Mouse (Mus musculus) limb, embryonic 11.5 days (tissue): ENCODE results near the gene Fbrsl1. TPM values are rescaled to one million over a fixed set of nuclear protein-coding genes. Genes with fewer than 3 reads are reported as not detected.

Experiments
- ATAC-seq: fragments of 200-750 bp; cut with Nextera tagmentation; 2 replicates; pipeline ENCODE4 v1.8.0; 2017; ENCODE audit warnings: low read depth; ENCODE audit not compliant: insufficient number of reproducible peaks, low FRiP score, low TSS enrichment
- DNase-seq: peaks from one replicate; pipeline ENCODE4 v3.0.0-alpha.2; 2015; ENCODE audit warnings: low spot score
- H3K27ac ChIP-seq: fragments of 300-500 bp; sonication (generic); replicated peaks from 2 replicates; pipeline ENCODE4 v1.5.1; 2014; ENCODE audit warnings: low read depth, mild to moderate bottlenecking, low read length
- H3K27me3 ChIP-seq: fragments of 300-500 bp; sonication (generic); 2 replicates; pipeline ENCODE4 v1.6.1; 2014; ENCODE audit warnings: mild to moderate bottlenecking, low read length, mixed read lengths; ENCODE audit not compliant: control insufficient read depth, insufficient read depth
- H3K36me3 ChIP-seq: fragments of 300-500 bp; sonication (generic); 2 replicates; pipeline ENCODE4 v1.6.1; 2014; ENCODE audit warnings: mild to moderate bottlenecking, low read length, moderate library complexity, mixed read lengths; ENCODE audit not compliant: control insufficient read depth, insufficient read depth
- H3K4me1 ChIP-seq: fragments of 300-500 bp; sonication (generic); 2 replicates; pipeline ENCODE4 v1.6.1; 2014; ENCODE audit warnings: low read length, mixed read lengths; ENCODE audit not compliant: control insufficient read depth, insufficient read depth
- H3K4me2 ChIP-seq: fragments of 300-500 bp; sonication (generic); 2 replicates; pipeline ENCODE4 v1.6.1; 2014; ENCODE audit warnings: low read depth, mild to moderate bottlenecking, moderate library complexity; ENCODE audit not compliant: severe bottlenecking
- H3K4me3 ChIP-seq: fragments of 300-500 bp; sonication (generic); 2 replicates; pipeline ENCODE4 v1.5.1; 2014; ENCODE audit warnings: low read depth, low read length
- H3K9ac ChIP-seq: fragments of 300-500 bp; sonication (generic); 2 replicates; pipeline ENCODE4 v1.6.1; 2014; ENCODE audit warnings: mild to moderate bottlenecking, low read length
- H3K9me3 ChIP-seq: fragments of 300-500 bp; sonication (generic); 2 replicates; pipeline ENCODE4 v1.6.1; 2016; ENCODE audit warnings: low read length; ENCODE audit not compliant: control insufficient read depth
- whole genome bisulfite sequencing: fragments of 180-500 bp; shearing (Covaris S2); extraction: QIAGEN DNeasy Blood & Tissue Kit; methylation state at CpG from one replicate; pipeline ENCODE4 v1.1.7; 2014; 5-methylcytosine and 5-hydroxymethylcytosine counted together
- polyA plus RNA-seq: library from polyadenylated mRNA; unstranded; fragments of >200 nt; fragmentation: Nextera tagmentation; extraction: Ambion mirVana; gene quantifications from 2 replicates; pipeline ENCODE4 v1.2.1, GENCODE M21; 2014

Fbrsl1 gene
- polyA plus RNA-seq, 1 experiment from 2014 or later: 23.3 TPM

DNA sequence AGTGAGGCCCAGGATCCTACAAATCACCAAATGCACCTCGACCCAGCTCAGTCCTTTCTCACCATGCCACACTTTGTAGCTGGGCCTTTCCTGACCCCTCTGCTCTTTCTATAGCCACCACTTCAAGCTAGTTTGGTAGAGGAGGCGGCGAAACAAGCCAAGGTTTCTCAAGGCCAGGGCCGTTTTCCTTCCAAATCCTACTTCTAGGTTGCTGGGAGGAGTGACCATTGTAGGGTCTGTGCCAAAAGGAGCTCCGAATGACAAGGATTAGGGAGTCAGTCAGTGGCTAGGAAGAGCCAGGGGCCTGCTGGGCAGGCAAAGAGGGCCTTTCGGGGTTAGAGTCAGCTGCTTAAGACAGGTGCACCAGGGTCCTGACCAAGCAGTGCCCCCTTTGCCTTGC lies 63.8 kb downstream of the Fbrsl1 start:
- H3K4me2 ChIP-seq: no peak overlapping the region
- no peak overlapping the region for H3K4me3 ChIP-seq
- H3K4me1 ChIP-seq: peaks cover 12% of the 10 kb centered on the region
- no peaks in the 10 kb centered on the region for H3K9me3 ChIP-seq
- H3K9ac ChIP-seq: no peak overlapping the region
- H3K27ac ChIP-seq: no peak overlapping the region
- H3K36me3 ChIP-seq: no peaks in the 10 kb centered on the region; the same call in none of the 2 replicates
- ATAC-seq: no peak
- no peak for DNase-seq
- no peaks in the 10 kb centered on the region for H3K27me3 ChIP-seq
- WGBS: 82% methylated on average over 6 of the region's 6 CpGs

DNA sequence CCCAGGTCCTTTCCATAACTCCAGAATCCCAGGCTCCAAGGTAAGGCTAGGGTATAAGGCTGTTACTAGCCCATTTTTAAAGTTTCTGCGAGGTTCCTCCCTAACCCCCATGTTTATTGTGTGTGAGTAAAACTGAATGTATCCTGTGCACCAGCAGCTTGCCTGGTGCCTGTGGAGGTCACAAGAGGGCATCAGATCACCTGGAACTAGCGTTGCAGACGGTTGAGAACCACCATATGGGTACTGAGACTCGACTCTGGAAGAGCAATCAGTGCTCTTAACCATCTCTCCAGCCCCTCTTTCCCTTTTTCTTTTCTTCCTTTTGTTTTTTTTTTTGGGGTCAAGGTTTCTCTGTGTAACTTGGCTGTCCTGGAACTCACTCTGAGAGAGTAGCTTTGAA lies 68.5 kb downstream of the Fbrsl1 start:
- no peak for ATAC-seq
- H3K4me2 ChIP-seq: no peak overlapping the region
- no peaks in the 10 kb centered on the region for H3K27me3 ChIP-seq
- H3K36me3 ChIP-seq: peaks cover 21% of the 10 kb centered on the region
- no peak overlapping the region for H3K4me3 ChIP-seq
- no peak for DNase-seq
- 89% methylated on average over 4 of the region's 4 CpGs for WGBS
- peaks cover 6% of the 10 kb centered on the region for H3K4me1 ChIP-seq
- no peak overlapping the region; the same call in 1 of the 2 replicates for H3K27ac ChIP-seq
- no peaks in the 10 kb centered on the region for H3K9me3 ChIP-seq
- no peak overlapping the region for H3K9ac ChIP-seq

DNA sequence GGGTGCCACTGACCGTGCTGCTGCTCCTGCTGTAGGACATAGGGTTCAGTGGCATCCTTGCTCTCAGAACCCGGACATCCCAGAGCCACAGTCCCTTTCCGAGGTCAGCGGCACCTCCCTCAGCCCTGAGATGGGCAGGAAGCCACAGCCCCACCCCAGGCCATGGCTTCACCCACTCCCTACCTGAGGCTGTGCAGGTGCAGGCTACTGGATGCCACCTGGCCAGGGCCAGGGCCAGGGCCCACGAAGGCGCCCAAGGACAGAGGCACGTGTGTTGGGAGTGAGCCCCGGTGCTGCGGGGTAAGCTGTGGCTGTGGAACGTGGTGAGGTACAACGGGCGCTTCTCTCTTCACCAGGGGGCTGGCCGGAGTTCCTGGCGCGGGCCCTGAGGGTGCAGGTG lies 69.2 kb downstream of the Fbrsl1 start:
- WGBS: 83% methylated on average over 15 of the region's 15 CpGs
- Histone ChIP-seq H3K9me3 (no peaks in the 10 kb centered on the region), H3K9ac (no peak overlapping the region), H3K4me2 (no peak overlapping the region), H3K4me3 (no peak overlapping the region), H3K36me3 (peaks cover 21% of the 10 kb centered on the region), H3K27me3 (no peaks in the 10 kb centered on the region), H3K4me1 (peaks cover 4% of the 10 kb centered on the region), H3K27ac (no peak overlapping the region)
- no peak for DNase-seq
- ATAC-seq: no peak

DNA sequence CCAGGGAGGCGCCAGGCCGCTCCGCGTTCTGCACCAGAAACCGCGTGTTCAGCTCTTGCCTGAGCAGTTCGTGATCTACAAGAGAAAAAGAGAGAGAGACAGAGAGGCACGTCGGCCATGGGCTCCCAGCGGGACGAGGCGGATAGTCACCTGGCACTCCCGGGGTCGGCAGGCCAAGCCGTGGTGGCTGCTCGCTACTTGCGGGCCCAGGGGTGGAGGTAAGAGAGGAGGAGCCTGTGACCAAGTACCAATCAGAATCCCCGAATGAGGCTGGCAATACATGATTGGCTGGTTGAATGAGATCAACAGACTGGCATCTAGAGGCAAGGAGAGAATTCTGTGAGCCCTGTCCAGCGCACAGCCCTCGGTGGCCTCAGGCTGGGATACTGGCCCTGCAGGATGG lies 70.1 kb downstream of the Fbrsl1 start:
- ATAC-seq (peak; percentile 23; the same call in 1 of the 2 replicates), DNase-seq (peak; percentile 46)
- H3K27ac ChIP-seq: no peak overlapping the region
- H3K4me2 ChIP-seq: no peak overlapping the region
- no peak overlapping the region for H3K9ac ChIP-seq
- H3K4me1 ChIP-seq: peaks cover 4% of the 10 kb centered on the region
- no peak overlapping the region for H3K4me3 ChIP-seq
- WGBS: 32% methylated on average over 20 of the region's 20 CpGs
- peaks cover 23% of the 10 kb centered on the region for H3K36me3 ChIP-seq
- H3K27me3 ChIP-seq: no peaks in the 10 kb centered on the region
- H3K9me3 ChIP-seq: no peaks in the 10 kb centered on the region

DNA sequence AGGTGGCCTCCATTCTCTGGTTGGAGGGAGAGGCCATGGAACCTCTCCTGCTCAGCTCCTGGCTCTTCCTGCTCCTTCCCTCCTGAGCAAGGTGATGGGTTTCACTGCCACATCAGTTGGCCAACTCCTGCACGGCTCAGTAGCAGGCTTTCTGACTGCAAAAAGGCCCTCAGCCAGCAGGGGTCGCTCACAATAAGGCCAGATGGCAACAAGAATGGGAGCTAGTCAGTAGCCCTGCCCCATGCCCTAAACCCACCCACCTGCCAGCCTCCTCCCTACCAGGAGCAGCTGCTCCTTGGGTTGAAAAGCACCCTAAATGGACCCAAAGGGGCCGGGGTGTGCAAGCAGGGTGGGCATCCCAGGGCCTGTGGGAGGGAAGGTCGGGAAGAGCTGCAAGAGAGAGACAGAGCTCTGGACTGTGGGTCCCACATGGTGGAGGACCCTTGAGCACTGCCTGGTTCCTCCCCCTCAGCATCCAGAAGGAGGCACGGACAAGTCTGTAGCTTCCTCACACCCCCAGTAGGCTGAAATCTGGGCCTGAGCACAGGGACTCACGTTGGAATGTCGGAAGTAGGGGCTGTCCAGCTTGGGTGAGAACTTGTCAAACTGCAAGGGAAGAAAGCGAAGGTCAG lies 71.4 kb downstream of the Fbrsl1 start:
- H3K27me3 ChIP-seq: no peaks in the 10 kb centered on the region
- ATAC-seq: no peak
- H3K27ac ChIP-seq: no peak overlapping the region
- peaks cover 4% of the 10 kb centered on the region for H3K4me1 ChIP-seq
- H3K9me3 ChIP-seq: no peaks in the 10 kb centered on the region
- DNase-seq: peak; percentile 88
- peaks cover 23% of the 10 kb centered on the region for H3K36me3 ChIP-seq
- 57% methylated on average over 8 of the region's 8 CpGs for WGBS
- no peak overlapping the region for H3K9ac ChIP-seq
- no peak overlapping the region for H3K4me3 ChIP-seq
- H3K4me2 ChIP-seq: no peak overlapping the region

DNA sequence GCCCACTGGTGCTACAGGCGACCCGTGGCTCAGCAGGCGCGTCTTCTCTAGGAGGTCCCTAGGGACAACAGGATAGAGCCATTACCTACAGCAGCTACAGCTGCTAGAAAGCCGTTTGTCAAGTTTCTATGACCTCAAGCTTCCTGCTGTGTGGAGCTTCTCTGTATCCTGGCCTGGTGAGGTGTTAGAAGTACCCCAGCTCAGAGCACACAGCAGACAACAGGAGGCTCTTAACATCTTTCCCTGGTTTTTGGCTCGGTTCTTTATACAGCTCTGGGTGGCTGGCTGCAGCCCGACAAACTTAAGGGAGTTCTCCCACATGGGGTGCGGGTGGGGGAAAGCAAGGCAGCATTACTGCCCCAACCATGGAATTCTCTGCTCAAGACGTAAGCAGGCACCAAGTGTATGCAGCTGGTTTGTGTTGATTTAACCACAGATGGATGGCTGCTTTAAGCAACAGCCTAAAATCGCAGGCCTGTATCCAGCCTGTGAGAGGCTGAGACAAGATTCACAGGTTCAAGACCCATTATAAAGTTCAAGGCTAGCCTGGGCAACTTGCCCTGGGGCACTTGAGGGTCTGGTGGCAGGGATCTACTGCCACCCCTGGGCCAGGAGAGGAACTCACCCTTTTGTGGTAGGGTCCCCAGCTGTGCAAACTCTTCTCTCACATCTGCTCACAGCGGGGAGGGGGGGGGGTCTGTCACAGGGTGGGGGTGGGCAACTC lies 84.3 kb downstream of the Fbrsl1 start:
- Histone ChIP-seq H3K36me3 (peaks cover 8% of the 10 kb centered on the region; the same call in 1 of the 2 replicates), H3K9me3 (no peaks in the 10 kb centered on the region), H3K27ac (no peak overlapping the region), H3K27me3 (no peaks in the 10 kb centered on the region), H3K4me3 (peak overlapping the region; percentile 39; the same call in 1 of the 2 replicates), H3K4me1 (peaks cover 10% of the 10 kb centered on the region), H3K4me2 (peak overlapping the region; percentile 92), H3K9ac (peak overlapping the region; percentile 58; the same call in 1 of the 2 replicates)
- ATAC-seq (peak; percentile 38; the same call in 1 of the 2 replicates), DNase-seq (no peak)
- 29% methylated on average over 11 of the region's 11 CpGs for WGBS

DNA sequence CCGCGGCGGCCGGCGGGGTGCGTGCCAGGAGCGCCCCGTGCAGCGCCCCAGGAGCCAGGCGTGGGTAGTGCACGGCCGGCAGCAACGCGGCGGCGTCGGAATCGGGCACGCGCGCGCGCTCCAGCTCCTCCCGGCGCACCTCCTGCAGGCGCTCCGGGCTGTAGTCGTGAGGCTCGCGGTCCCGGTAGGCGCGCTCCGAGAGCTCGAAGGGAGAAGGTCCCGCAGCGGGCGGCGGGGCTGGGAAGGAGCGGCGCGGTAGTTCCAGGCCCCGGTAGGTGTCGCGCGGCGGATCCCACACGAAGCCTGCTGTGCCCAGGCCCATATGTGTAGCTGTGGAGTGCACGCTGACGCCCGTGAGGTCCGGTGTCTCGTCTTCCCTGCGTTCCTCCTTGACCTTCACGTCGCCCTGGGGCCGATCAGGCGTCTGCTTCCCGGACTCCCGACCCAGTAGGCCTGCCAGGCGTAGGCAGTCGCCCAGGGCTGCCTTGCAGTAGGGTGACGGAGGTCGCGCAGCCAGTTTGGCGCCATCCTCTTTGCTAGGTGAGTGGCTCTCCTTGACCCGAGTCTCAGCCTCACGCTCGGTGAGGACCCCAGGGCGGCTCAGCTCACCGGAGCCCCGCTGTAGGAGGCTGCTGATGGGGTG lies 85.0 kb downstream of the Fbrsl1 start:
- H3K36me3 ChIP-seq: peaks cover 8% of the 10 kb centered on the region; the same call in 1 of the 2 replicates
- 1% methylated on average over 72 of the region's 72 CpGs for WGBS
- no peaks in the 10 kb centered on the region for H3K9me3 ChIP-seq
- H3K9ac ChIP-seq: peak overlapping the region; percentile 58
- peak; percentile 86 for DNase-seq
- no peak overlapping the region for H3K27ac ChIP-seq
- peak overlapping the region; percentile 92 for H3K4me2 ChIP-seq
- peak; percentile 76 for ATAC-seq
- peak overlapping the region; percentile 39 for H3K4me3 ChIP-seq
- no peaks in the 10 kb centered on the region for H3K27me3 ChIP-seq
- peaks cover 10% of the 10 kb centered on the region for H3K4me1 ChIP-seq

DNA sequence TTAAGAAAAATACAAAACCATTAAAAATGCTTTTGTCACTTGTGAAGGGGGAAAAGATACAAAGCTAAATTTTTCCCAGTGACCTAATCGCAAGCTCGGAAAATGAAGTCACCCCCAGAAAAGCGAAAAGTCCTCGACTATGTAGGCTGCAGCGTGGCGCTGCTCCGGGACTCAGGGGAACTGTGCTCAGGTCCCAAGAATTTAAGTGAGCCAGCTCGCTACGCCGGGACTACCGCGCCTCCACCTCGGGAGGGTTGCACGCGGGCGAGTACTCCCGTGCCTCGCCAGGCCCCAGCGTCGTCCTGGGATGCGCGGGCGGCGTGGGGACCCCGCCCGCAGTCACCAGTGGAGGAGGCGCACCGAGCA lies 85.5 kb downstream of the Fbrsl1 start:
- 1% methylated on average over 28 of the region's 28 CpGs for WGBS
- peaks cover 12% of the 10 kb centered on the region for H3K4me1 ChIP-seq
- peak overlapping the region; percentile 58 for H3K9ac ChIP-seq
- no peaks in the 10 kb centered on the region for H3K27me3 ChIP-seq
- peak overlapping the region; percentile 39 for H3K4me3 ChIP-seq
- peaks cover 6% of the 10 kb centered on the region; the same call in 1 of the 2 replicates for H3K36me3 ChIP-seq
- no peaks in the 10 kb centered on the region for H3K9me3 ChIP-seq
- H3K27ac ChIP-seq: no peak overlapping the region
- H3K4me2 ChIP-seq: peak overlapping the region; percentile 92
- DNase-seq (no peak), ATAC-seq (peak; percentile 29)
